Mouse (Mus musculus) left cerebral cortex, adult 11 months (tissue): ENCODE data around the gene Zfp454.

Experiments
- DNase-seq: peaks from one replicate; pipeline ENCODE4 v3.0.0; 2022; ENCODE audit warnings: low spot score

Gene Zfp454

DNA sequence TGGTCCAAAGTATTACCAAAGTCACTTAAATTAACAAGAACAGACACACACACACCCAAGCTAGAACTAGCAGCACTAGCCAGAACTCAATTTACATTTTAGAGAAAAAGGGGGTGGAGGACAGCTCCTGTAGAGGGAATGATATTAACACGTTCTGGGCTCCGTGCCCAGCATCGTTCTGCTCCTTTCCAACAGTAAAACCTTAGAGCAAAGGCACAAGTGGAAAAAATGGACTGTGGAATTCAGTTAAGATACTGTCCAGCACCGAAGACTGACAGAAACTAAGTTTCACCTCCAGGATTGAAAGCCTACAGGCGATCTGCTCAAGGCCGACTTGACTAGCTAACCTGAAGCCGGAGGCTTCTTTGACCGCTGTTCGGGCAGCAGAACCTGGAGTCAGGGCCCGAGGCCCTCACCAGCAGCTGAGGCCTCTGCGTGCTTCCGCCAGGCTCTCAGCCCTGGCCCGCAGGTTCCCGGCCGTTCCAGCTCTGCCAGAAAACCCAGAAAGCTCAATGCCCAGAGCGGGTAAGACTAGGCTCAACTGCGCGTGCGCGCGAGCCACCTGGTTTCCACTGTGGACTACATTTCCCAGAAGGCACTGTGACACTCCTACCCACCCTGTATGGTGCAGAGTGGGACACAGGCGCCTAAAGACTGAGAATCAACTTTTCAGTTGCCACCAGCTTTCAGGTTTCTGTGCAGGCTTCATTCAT is 46.3 kb downstream of the Zfp454 start, which contains the start of gene Zfp879:
Gene Zfp879, minus strand, starts transcription at position 530 of the 713 bp plus-strand sequence.
- peak; percentile 94 for DNase-seq

DNA sequence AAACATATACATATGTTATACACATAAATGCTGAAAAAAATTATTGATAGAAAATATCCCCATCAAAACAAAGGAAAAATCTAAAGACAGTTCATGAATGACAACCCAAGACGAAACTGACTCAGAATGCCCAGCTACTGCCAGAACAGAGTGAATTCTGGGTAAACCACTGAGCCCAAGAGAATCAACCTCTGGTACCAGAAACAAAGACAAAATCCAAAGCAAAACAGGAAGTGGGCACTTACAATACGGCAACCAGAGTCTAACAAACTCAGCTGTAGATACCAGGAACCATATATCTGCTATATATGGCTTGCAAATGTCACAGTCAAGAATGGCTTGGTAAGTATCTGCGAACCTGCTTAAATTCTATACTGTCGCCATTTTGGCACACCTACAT is 51.7 kb downstream of the Zfp454 start:
- DNase-seq: no peak

DNA sequence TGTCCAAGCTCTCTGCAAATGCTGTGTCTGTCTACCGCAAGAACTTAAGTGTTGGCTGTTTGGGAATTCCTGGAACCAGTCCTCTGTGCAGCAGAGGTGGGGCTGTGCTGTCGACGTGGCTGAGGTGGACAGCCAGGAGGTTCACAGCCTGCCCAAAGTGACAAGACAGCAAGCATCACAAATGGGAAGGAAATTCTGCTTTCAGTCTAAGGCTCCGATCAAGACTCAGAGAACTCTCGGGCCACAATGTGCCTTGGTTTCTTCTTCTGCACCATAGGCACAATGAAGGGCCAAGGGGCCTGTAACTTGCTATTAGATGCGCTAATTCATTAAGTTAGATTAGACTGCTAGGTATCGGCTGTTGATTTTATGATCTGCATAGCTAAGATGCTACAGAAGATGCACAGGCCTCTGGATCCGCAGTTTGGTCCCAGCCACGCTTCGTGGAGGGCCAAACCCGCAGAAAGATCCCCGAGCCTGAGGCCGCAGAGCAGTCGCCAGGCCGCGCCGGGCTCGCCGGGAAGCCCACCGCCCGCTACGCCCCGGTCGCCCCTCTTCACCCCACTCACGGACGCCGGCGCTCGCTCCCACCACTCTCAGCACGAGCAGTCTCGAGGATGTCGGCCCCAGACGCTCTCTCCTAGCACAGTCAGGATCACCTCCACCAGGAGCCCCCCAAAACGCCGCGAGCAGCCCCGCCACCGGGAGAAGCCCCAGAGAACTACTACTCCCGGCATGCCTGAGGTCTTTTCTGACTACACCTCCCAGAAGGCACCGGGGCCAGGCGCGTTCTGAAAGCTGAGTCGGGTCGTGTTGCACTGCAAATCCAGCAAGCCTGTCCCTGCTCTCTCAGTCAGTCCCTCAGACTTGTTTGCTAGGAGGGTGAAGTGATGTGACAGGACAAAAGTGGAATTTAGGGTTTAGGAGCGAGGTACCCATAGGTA is 60.2 kb downstream of the Zfp454 start, which contains the start of gene Zfp354c:
Gene Zfp354c, minus strand, starts transcription at position 715 of the 944 bp plus-strand sequence.
- peak; percentile 77 for DNase-seq

DNA sequence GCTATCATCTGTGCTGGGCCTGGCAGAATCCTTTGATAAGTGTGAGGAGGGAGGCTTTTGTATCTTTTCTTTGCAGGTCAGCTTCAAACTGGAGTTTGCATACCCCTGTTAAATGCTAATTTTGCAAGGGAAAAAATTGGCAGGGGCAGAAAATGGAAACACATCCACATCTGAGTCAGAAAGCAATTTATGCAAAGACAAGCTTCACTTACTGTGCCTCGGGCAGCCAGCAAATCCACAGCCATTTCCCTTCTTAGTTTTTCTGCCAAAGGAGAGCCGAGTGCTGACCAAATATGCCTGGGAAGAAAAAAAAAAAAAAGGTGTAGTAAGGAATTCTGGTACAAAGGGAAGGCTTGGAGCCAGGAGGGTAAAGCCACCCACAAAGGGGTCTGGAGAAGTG is 61.2 kb downstream of the Zfp454 start:
- no peak for DNase-seq
